Mouse (Mus musculus): Measurements from ENCODE around the gene Alpk3.
"Not testable (repeated sequence)": the region's sequence is repeated elsewhere in the genome, so short reads cannot be mapped to it uniquely, and the experiment has no call there.

Alpk3 gene

GRCm38 (mm10) chr7:81133416-81133815, 76.0 kb downstream of the Alpk3 start:
- no peak for DNase-seq

GRCm38 (mm10) chr7:81133941-81134340, 76.5 kb downstream of the Alpk3 start:
- DNase-seq: no peak

GRCm38 (mm10) chr7:81134614-81135067, 77.2 kb downstream of the Alpk3 start:
- DNase-seq: peak; percentile 59

- no peak for DNase-seq
Measured at GRCm38 (mm10) chr7:81137292-81137691, 79.9 kb downstream of the Alpk3 start.

- peak; percentile 76 for DNase-seq
Measured at GRCm38 (mm10) chr7:81139100-81139499, 81.7 kb downstream of the Alpk3 start.

GRCm38 (mm10) chr7:81139671-81140404, 82.4 kb downstream of the Alpk3 start:
- no peak for DNase-seq

GRCm38 (mm10) chr7:81141541-81141940, 84.1 kb downstream of the Alpk3 start:
- DNase-seq: no peak

- not testable (repeated sequence) for DNase-seq
Measured at GRCm38 (mm10) chr7:81143056-81143455, 85.7 kb downstream of the Alpk3 start.

- DNase-seq: no peak
Measured at GRCm38 (mm10) chr7:81149759-81150158, 92.4 kb downstream of the Alpk3 start.

- no peak for DNase-seq
Measured at GRCm38 (mm10) chr7:81151216-81151615, 93.8 kb downstream of the Alpk3 start.

- DNase-seq: no peak
Measured at GRCm38 (mm10) chr7:81152306-81152705, 94.9 kb downstream of the Alpk3 start.

GRCm38 (mm10) chr7:81152826-81153225, 95.4 kb downstream of the Alpk3 start:
- no peak for DNase-seq

- no peak for DNase-seq
Measured at GRCm38 (mm10) chr7:81153327-81153726, 95.9 kb downstream of the Alpk3 start.

- DNase-seq: not testable (repeated sequence)
Measured at GRCm38 (mm10) chr7:81154244-81154643, 96.8 kb downstream of the Alpk3 start.

GRCm38 (mm10) chr7:81154960-81155359, 97.6 kb downstream of the Alpk3 start:
- peak; percentile 40 for DNase-seq

All from kidney, adult 11 months (tissue).